Mouse (Mus musculus) erythroid progenitor cell, adult 5-6 weeks (primary cell): Measurements from ENCODE around the gene Pias3. TPM values are rescaled to one million over a fixed set of nuclear protein-coding genes. Genes with fewer than 3 reads are reported as not detected.
"Not testable (repeated sequence)": the region's sequence is repeated elsewhere in the genome, so short reads cannot be mapped to it uniquely, and the experiment has no call there.

Source experiments
- ATAC-seq: replicated peaks from 2 replicates; pipeline ENCODE4 v1.8.0; 2016; ENCODE audit warnings: moderate number of reproducible peaks, mild to moderate bottlenecking, moderate TSS enrichment, inconsistent platforms; ENCODE audit not compliant: poor library complexity, low FRiP score, severe bottlenecking
- total RNA-seq, 2 experiments: library from RNA; stranded (forward) in 1 of 2; stranded (reverse) in 1 of 2; fragments of 150-400 nt in 1 of 2; fragments of 186-747, 209-891 nt in 1 of 2; gene quantifications; 2 replicates each; pipeline versions ENCODE4 v1.2.3 to v1.2.4; 2015 to 2017; ENCODE audit warnings: low replicate concordance in 2 of 2

The Pias3 gene
- total RNA-seq, 2 experiments from 2014 or later: 1.3 TPM; not detected in 1

DNA sequence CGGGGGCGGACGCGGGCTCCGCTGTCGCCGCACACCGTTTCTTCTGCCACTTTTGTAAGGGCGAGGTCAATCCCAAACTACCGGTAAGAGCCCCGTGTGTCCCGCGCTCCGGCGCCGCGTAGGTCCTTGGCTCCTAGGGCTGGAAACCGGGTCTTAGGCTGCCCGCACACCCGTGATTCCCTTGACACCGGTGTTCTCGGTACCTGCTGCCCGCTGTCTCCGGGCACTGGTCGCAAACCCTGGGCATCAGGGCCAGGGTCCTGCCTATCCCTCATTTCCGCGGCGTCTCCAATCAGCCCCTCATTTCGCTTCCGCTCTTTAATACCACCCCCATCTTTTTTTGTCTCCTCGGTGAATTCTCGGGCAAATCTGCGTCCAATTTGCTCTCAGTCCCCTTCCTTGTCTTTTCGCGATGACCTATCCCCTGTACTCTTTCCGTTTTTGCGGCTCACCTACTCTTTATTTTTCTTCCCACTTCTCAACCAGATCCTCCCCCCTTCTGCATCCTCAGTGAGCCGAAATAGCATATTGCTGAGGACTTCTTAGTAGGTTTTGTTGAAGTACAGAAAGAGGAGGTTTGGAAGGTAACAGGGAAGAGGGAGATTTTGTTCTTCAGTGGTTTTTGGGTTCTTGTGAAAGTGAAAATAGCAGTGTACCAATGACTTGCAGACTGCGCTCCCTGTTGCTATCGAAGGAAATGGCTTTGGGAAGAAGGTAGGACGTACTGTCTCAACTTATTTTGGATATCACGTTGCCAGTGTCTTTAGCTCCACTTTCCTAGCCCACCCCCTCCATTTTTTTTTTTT lies 31.8 kb downstream of the Pias3 start:
- ATAC-seq: 0 out of 2 replicates have a peak, but pooled peaks have one; percentile 17

DNA sequence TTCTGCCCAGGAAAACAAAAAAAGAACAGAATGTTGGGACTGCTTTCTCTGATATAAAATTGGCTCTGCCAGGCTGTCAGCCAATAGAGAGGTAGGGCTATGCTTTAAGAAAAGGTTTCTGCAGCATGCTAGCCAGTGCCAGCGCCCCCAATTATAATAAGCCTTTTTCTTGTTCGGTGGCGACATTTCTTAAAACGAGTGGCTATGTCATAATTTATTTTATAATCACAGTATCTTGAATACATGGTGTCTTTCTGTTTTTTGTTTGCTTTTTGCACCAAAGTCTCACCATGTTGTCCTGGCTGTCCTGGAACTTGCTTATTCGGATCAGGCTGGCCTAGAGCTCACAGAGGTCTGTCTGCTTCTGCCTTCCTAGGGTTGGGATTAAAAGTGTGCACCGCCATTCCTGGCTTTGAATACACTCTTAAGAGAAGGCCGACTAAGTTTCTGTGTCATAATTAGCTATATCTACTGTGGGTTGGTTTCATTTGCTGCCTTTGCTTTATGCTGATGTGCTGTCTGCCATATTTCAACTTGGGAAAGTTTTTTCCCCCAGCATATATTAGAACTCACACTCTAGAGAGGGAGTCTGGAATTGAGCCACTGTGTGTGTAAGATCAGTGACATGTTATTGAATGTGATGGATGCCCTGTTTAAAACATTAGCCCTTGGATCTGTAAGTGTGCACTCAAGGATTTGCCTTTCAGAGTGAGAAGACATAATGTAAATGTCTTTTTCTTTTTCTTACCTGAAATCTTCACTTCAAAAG lies 32.6 kb downstream of the Pias3 start:
- ATAC-seq: no peak

DNA sequence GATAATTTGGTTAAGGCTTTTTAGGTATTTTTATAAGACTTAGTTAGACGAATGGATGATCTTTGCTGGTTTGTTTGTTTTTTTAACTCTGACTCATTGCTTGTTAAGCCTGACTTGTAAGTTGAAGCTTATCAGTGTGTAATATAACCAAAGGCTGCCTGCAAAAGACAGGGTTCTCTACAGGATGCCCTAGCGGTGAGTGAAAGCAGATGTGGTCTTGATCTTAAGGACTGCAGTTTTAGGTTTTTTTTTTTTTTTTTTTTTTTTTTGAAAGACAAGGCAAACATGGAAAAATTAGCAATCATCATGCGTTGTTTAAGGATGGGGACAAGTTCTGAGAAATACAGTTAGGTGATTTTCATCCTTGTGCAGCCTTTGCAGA lies 33.2 kb downstream of the Pias3 start:
- 0 out of 2 replicates have a peak, but pooled peaks have one; percentile 25 for ATAC-seq

DNA sequence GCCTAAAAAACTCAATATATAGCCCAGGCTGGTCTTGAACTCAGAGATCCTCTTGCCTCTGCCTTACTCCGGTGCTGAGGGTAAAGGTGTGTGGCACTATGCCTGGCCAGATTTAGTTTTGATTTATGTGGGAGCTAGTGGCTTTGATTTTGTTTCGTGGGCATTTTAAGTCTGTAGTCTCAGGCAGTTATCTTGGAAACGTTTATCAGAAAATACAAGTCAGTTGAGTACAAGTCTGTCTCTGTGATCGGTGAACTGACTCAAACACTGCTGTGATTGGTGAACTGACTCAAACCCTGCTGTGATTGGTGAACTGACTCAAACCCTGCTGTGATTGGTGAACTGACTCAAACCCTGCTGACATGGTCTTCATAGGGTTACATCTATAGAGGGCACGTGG lies 34.6 kb downstream of the Pias3 start:
- ATAC-seq: no peak

DNA sequence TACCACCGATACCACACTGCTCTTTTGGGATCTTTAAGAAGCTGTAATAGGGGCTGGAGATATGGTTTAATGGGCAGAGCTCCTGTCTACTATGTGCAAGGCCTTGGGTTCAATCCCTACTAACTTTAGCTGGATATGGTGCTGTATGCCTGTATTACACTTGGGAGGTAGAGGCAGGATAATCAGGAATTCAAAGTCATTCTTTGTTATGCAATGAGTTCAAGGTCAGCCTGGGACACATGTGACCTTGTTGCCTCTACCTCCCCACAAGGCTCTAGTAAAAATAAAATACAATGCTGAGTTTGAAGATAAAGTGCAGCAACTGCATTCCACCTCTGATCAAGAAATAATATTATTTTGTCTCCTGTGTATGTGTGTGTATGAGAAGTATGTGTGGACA lies 37.8 kb downstream of the Pias3 start:
- ATAC-seq: no peak

DNA sequence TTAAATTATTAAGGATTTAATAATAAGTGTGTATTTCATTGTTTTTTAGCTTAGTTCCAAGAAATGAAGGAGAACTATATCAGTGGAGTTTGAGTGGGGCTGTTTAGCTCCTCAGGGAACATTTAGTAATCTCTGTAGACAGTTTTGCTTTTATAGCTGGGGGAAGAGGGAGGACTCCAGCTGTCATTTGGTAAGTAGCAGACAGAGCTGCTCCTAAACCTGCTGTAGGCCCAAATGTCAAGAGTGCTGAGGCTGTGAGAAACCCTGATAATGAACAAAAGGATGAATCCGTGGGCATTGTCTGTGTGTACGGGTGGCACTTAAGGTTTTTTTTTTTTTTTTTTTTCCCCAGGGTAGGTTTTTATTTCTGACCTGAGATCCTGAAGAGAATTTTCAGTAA lies 39.0 kb downstream of the Pias3 start:
- ATAC-seq: no peak

DNA sequence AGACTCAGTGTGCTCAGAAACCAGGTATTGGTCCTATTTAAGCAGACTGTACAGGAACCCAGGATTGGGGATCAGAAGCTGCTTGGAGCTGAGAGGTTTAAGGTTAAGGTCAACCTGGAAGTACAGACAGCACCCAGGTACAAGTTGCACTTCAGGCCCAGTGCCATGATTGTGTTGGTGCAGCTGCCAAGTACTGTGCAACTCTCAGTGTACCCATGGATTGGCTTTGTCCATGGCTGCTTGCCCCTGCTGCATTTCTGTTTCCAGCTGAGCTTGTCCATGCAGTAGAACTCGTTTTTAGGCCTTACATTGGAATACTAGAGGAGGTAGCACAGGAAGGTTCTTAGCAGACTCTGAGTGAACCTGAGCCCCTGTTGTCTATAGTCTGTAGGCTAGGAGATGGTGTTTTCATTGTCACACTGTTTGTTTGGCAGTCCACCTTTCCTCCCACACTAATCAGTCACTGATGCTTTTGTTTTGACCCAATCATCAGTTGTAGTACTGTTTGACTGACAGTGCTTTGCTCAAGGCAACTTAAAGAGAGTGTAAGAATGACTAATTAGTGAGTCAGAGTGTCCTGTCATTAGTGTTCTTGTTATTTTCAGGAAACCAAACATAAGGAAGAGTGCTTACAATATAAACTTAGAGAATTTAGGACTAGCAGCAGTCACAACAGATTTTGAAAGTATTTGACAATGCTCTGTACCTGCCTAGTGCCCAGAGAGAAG lies 41.0 kb downstream of the Pias3 start:
- ATAC-seq: no peak

DNA sequence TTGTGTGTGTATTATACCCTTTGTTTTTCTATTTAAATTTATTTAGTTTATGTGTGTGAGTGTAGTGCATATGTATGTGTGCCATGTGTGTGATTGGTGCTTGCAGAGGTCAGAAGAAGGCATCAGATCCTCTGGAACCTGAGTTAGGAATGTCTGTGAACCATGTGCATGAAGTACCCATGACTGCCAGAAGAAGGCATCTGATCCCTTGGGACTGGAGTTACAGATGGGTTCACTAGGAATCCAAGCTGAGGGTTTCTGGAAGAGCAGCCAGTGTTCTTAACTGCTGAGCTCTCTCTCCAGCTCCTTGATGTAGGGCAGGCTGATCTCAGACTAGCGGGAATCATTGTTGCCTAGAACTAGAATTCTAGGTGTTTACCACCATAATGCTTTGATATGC lies 41.8 kb downstream of the Pias3 start:
- no peak for ATAC-seq

DNA sequence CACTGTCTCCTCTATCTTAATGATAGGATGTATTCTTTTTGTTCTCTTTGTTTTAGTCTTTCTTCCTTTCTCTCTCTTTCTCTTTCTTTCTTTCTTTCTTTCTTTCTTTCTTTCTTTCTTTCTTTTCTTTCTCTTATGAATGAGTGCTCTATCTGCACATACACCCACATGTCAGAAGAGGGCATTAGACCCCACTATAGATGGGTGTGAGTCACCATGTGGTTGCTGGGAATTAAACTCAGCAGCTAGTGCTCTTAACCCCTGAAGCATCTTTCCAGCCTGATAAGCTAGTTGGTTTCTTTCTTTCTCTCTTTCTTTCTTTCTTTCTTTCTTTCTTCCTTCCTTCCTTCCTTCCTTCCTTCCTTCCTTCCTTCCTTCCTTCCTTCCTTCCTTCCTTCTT lies 44.1 kb downstream of the Pias3 start:
- not testable (repeated sequence) for ATAC-seq

DNA sequence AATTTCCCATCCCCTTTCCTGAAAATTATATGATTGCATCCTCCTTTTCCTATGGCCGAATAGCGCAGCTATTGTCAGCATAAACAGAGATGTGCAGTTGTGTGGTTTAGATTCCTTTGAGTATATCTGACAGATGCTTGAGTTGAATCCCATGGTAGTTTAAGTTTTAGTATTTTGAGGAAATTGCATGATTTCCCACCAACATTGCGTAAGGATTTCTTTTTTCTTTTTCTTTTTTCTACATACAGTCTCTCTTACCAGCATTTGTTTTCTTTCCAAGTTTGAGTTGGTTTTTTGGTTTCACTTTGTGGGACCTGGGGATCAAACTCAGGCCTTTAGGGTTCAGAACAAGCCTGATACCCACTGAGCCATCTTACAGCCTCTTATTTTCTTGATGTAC lies 48.2 kb downstream of the Pias3 start:
- no peak for ATAC-seq

DNA sequence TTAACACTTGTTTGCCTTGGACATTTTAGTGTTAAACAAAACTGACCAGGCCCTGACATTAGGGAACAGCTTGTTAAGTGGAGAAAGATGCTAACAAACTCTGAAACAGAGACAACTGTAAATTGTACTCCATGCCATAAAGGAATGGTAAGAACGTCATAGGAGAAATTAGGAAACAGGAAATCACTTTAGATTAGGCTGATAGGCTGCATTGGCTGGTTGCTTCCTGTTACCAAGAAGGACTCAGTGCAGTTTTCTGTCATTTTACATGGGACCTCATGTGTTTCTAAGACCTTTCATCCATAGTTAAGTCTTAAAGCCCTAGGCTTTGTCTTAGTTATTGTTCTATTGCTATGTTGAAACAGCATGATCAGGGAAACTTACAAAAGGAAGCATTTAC lies 50.6 kb downstream of the Pias3 start:
- no peak for ATAC-seq

Other genes starting within 250 kb of the Pias3 start
- gene BC107364, start 244.1 kb upstream of the Pias3 start, total RNA-seq (2015; ENCODE audit: low replicate concordance): not detected in 2 replicates
- gene BC107364, start 244.1 kb upstream of the Pias3 start, total RNA-seq (2017; ENCODE audit: low replicate concordance): not detected in 2 replicates
- not detected in 2 replicates for gene Hfe2, start 171.2 kb upstream of the Pias3 start, total RNA-seq (2015; ENCODE audit: low replicate concordance)
- not detected in 2 replicates for gene Hfe2, start 171.2 kb upstream of the Pias3 start, total RNA-seq (2017; ENCODE audit: low replicate concordance)
- 99.5 and 157 TPM in 2 replicates for gene Txnip, start 138.4 kb upstream of the Pias3 start, total RNA-seq (2015; ENCODE audit: low replicate concordance)
- gene Txnip, start 138.4 kb upstream of the Pias3 start, total RNA-seq (2017; ENCODE audit: low replicate concordance): 59.8 and 70.0 TPM in 2 replicates
- gene Gm16253, start 119.4 kb upstream of the Pias3 start, total RNA-seq (2015; ENCODE audit: low replicate concordance): not detected in 2 replicates
- gene Gm16253, start 119.4 kb upstream of the Pias3 start, total RNA-seq (2017; ENCODE audit: low replicate concordance): not detected in 2 replicates
- gene Polr3gl, start 102.2 kb upstream of the Pias3 start, total RNA-seq (2015; ENCODE audit: low replicate concordance): 29.2 and 32.7 TPM in 2 replicates
- 20.9 and 63.7 TPM in 2 replicates for gene Polr3gl, start 102.2 kb upstream of the Pias3 start, total RNA-seq (2017; ENCODE audit: low replicate concordance)
- gene Ankrd34a, start 99.7 kb upstream of the Pias3 start, total RNA-seq (2015; ENCODE audit: low replicate concordance): not detected in 2 replicates
- not detected in 2 replicates for gene Ankrd34a, start 99.7 kb upstream of the Pias3 start, total RNA-seq (2017; ENCODE audit: low replicate concordance)
- not detected in 2 replicates for gene Lix1l, start 95.2 kb upstream of the Pias3 start, total RNA-seq (2015; ENCODE audit: low replicate concordance)
- gene Lix1l, start 95.2 kb upstream of the Pias3 start, total RNA-seq (2017; ENCODE audit: low replicate concordance): 0.13 TPM in 1 of 2 replicates, not detected in the other
- gene Rbm8a, start 66.5 kb upstream of the Pias3 start, total RNA-seq (2015; ENCODE audit: low replicate concordance): 54.5 and 72.4 TPM in 2 replicates
- gene Rbm8a, start 66.5 kb upstream of the Pias3 start, total RNA-seq (2017; ENCODE audit: low replicate concordance): 18.3 and 36.5 TPM in 2 replicates
- gene Pex11b, start 61.0 kb upstream of the Pias3 start, total RNA-seq (2015; ENCODE audit: low replicate concordance): 9.7 and 18.9 TPM in 2 replicates
- 0.68 and 5.4 TPM in 2 replicates for gene Pex11b, start 61.0 kb upstream of the Pias3 start, total RNA-seq (2017; ENCODE audit: low replicate concordance)
- not detected in 2 replicates for gene Gm42957, start 60.9 kb upstream of the Pias3 start, total RNA-seq (2015; ENCODE audit: low replicate concordance)
- gene Gm42957, start 60.9 kb upstream of the Pias3 start, total RNA-seq (2017; ENCODE audit: low replicate concordance): not detected in 2 replicates
- 0.36 TPM in 1 of 2 replicates, not detected in the other for gene Itga10, start 50.8 kb upstream of the Pias3 start, total RNA-seq (2015; ENCODE audit: low replicate concordance)
- not detected in 2 replicates for gene Itga10, start 50.8 kb upstream of the Pias3 start, total RNA-seq (2017; ENCODE audit: low replicate concordance)
- not detected in 2 replicates for gene Ankrd35, start 26.3 kb upstream of the Pias3 start, total RNA-seq (2015; ENCODE audit: low replicate concordance)
- not detected in 2 replicates for gene Ankrd35, start 26.3 kb upstream of the Pias3 start, total RNA-seq (2017; ENCODE audit: low replicate concordance)
- gene Nudt17, start 12.2 kb downstream of the Pias3 start, total RNA-seq (2015; ENCODE audit: low replicate concordance): not detected in 2 replicates
- 2.3 TPM in 1 of 2 replicates, not detected in the other for gene Nudt17, start 12.2 kb downstream of the Pias3 start, total RNA-seq (2017; ENCODE audit: low replicate concordance)
- gene Polr3c, start 31.2 kb downstream of the Pias3 start, total RNA-seq (2015; ENCODE audit: low replicate concordance): 16.2 and 34.8 TPM in 2 replicates
- gene Polr3c, start 31.2 kb downstream of the Pias3 start, total RNA-seq (2017; ENCODE audit: low replicate concordance): 21.6 and 27.7 TPM in 2 replicates
- 28.5 and 45.3 TPM in 2 replicates for gene Rnf115, start 31.3 kb downstream of the Pias3 start, total RNA-seq (2015; ENCODE audit: low replicate concordance)
- 32.7 and 35.9 TPM in 2 replicates for gene Rnf115, start 31.3 kb downstream of the Pias3 start, total RNA-seq (2017; ENCODE audit: low replicate concordance)
- gene Pdzk1, start 132.9 kb downstream of the Pias3 start, total RNA-seq (2015; ENCODE audit: low replicate concordance): 1.8 and 4.6 TPM in 2 replicates
- 2.4 and 6.9 TPM in 2 replicates for gene Pdzk1, start 132.9 kb downstream of the Pias3 start, total RNA-seq (2017; ENCODE audit: low replicate concordance)
- 1.8 TPM in 1 of 2 replicates, not detected in the other for gene Cd160, start 133.0 kb downstream of the Pias3 start, total RNA-seq (2015; ENCODE audit: low replicate concordance)
- gene Cd160, start 133.0 kb downstream of the Pias3 start, total RNA-seq (2017; ENCODE audit: low replicate concordance): 0.26 TPM in 1 of 2 replicates, not detected in the other
- gene Gja5, start 208.3 kb downstream of the Pias3 start, total RNA-seq (2015; ENCODE audit: low replicate concordance): not detected in 2 replicates
- 0.39 TPM in 1 of 2 replicates, not detected in the other for gene Gja5, start 208.3 kb downstream of the Pias3 start, total RNA-seq (2017; ENCODE audit: low replicate concordance)
- gene Gpr89, start 209.0 kb downstream of the Pias3 start, total RNA-seq (2015; ENCODE audit: low replicate concordance): 2.9 TPM in 1 of 2 replicates, not detected in the other
- gene Gpr89, start 209.0 kb downstream of the Pias3 start, total RNA-seq (2017; ENCODE audit: low replicate concordance): 1.6 and 3.5 TPM in 2 replicates
- not detected in 2 replicates for gene Gja8, start 229.6 kb downstream of the Pias3 start, total RNA-seq (2015; ENCODE audit: low replicate concordance)
- gene Gja8, start 229.6 kb downstream of the Pias3 start, total RNA-seq (2017; ENCODE audit: low replicate concordance): not detected in 2 replicates